Mouse (Mus musculus) limb, embryonic 10.5 days (tissue): ENCODE measurements around the gene Fads3. TPM values are rescaled to one million over a fixed set of nuclear protein-coding genes. Genes with fewer than 3 reads are reported as not detected.

Experiments used
- DNase-seq: peaks from one replicate; pipeline ENCODE4 v3.0.0-alpha.2; 2017; ENCODE audit warnings: low spot score
- H3K27ac ChIP-seq: fragments of 300-500 bp; sonication (generic); 2 replicates; pipeline ENCODE4 v1.5.1; 2016; ENCODE audit warnings: mild to moderate bottlenecking
- H3K27me3 ChIP-seq: fragments of 300-500 bp; sonication (generic); 2 replicates; pipeline ENCODE4 v1.6.1; 2016; ENCODE audit warnings: low read depth, mild to moderate bottlenecking; ENCODE audit not compliant: poor library complexity, severe bottlenecking
- H3K36me3 ChIP-seq: fragments of 300-500 bp; sonication (generic); 2 replicates; pipeline ENCODE4 v1.6.1; 2016; ENCODE audit warnings: mild to moderate bottlenecking, moderate library complexity
- H3K4me1 ChIP-seq: fragments of 300-500 bp; sonication (generic); 2 replicates; pipeline ENCODE4 v1.6.1; 2016
- H3K4me3 ChIP-seq: fragments of 300-500 bp; sonication (generic); 2 replicates; pipeline ENCODE4 v1.5.1; 2016; ENCODE audit warnings: mild to moderate bottlenecking, moderate library complexity
- H3K9me3 ChIP-seq: fragments of 300-500 bp; sonication (generic); replicated peaks from 2 replicates; pipeline ENCODE4 v1.6.1; 2016; ENCODE audit warnings: mild to moderate bottlenecking
- WGBS: fragments of 180-500 bp; shearing (Covaris S2); methylation state at CpG from one replicate; pipeline ENCODE4 v1.1.7; 2016; 5-methylcytosine and 5-hydroxymethylcytosine counted together
- polyA plus RNA-seq: library from polyadenylated mRNA; unstranded; fragments of >200 nt; fragmentation: Nextera tagmentation; extraction: Ambion mirVana; gene quantifications from 2 replicates; pipeline ENCODE4 v1.2.1, GENCODE M21; 2016

Fads3 gene
- polyA plus RNA-seq, 1 experiment from 2014 or later = 2.4 TPM

GRCm38 (mm10) chr19:10070186-10070980 is 29.0 kb downstream of the Fads3 start:
- DNase-seq = no peak
- H3K4me3 ChIP-seq = no peak overlapping the region
- H3K4me1 ChIP-seq = no peaks in the 10 kb centered on the region
- H3K9me3 ChIP-seq = 0 out of 2 replicates have a peak, but pooled peaks cover 2% of the 10 kb centered on the region
- WGBS = 95% methylated on average over 8 of the region's 8 CpGs
- no peaks in the 10 kb centered on the region for H3K27me3 ChIP-seq
- H3K27ac ChIP-seq = no peak overlapping the region
- peaks cover 100% of the 10 kb centered on the region for H3K36me3 ChIP-seq

- Histone ChIP-seq H3K36me3 (peaks cover 100% of the 10 kb centered on the region), H3K4me1 (no peaks in the 10 kb centered on the region), H3K27me3 (no peaks in the 10 kb centered on the region), H3K27ac (no peak overlapping the region), H3K9me3 (0 out of 2 replicates have a peak, but pooled peaks cover 2% of the 10 kb centered on the region), H3K4me3 (no peak overlapping the region)
- DNase-seq = no peak
- 95% methylated on average over 5 of the region's 5 CpGs for WGBS
Measured at GRCm38 (mm10) chr19:10071166-10071565, 29.8 kb downstream of the Fads3 start.

DNA sequence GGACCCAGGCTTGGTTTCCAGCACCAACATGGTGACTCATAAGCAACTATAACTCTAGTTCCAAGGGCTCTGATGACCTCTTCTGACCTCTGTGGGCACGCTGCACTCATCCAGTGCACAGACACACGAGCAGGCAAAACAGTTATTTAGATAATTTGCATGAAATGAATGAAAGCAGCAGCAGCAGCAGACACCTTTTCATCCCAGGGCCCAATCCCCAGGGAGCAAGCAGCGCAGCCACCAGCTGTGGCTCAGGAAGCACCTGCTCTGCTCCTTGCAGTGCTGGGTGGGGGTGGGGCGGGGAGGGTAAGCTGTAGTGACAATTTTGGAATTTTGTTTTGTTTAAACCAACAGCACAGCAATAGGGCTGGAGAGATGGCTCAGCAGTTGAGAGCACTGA is 30.5 kb downstream of the Fads3 start:
- H3K36me3 ChIP-seq = peaks cover 100% of the 10 kb centered on the region
- WGBS = 92% methylated on average over 4 of the region's 4 CpGs
- DNase-seq = no peak

DNA sequence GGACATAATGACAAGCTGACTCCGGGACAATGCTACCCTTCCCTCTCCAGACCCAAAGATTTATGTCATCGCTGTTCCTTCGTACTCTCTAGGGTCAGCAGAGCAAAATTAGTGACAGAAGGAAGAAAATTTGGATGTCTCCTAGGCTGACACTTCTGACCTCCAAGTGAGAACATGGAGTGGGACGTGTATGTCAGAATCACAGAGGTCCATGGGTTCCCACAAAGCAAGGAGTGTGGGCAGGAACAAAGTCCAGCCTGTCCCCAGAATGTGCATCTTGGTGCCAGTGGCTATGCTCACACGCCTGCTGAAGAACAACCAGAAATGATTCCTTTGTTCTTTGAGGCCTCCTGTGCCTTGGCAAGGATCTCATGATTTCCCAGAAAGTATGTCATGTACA is 31.8 kb downstream of the Fads3 start:
- Histone ChIP-seq H3K4me3 (no peak overlapping the region), H3K27me3 (no peaks in the 10 kb centered on the region), H3K36me3 (peaks cover 100% of the 10 kb centered on the region), H3K9me3 (0 out of 2 replicates have a peak, but pooled peaks cover 2% of the 10 kb centered on the region), H3K4me1 (no peaks in the 10 kb centered on the region), H3K27ac (no peak overlapping the region)
- DNase-seq = no peak
- WGBS = 93% methylated on average over 5 of the region's 5 CpGs

More for the DNA sequence above, 30.5 kb downstream of the Fads3 start:
- Histone ChIP-seq H3K4me3 (no peak overlapping the region), H3K9me3 (0 out of 2 replicates have a peak, but pooled peaks cover 2% of the 10 kb centered on the region), H3K4me1 (no peaks in the 10 kb centered on the region), H3K27ac (no peak overlapping the region), H3K27me3 (no peaks in the 10 kb centered on the region)

GRCm38 (mm10) chr19:10078392-10078791 is 37.0 kb downstream of the Fads3 start:
- WGBS = 80% methylated on average over 6 of the region's 6 CpGs
- 0 out of 2 replicates have a peak, but pooled peaks cover 2% of the 10 kb centered on the region for H3K9me3 ChIP-seq
- no peak overlapping the region for H3K4me3 ChIP-seq
- peaks cover 9% of the 10 kb centered on the region; the same call in 1 of the 2 replicates for H3K4me1 ChIP-seq
- H3K27ac ChIP-seq = no peak overlapping the region
- no peaks in the 10 kb centered on the region for H3K27me3 ChIP-seq
- no peak for DNase-seq
- peaks cover 100% of the 10 kb centered on the region for H3K36me3 ChIP-seq

- WGBS = 96% methylated on average over 7 of the region's 7 CpGs
- DNase-seq = no peak
- no peaks in the 10 kb centered on the region for H3K27me3 ChIP-seq
- H3K4me1 ChIP-seq = peaks cover 9% of the 10 kb centered on the region; the same call in 1 of the 2 replicates
- peaks cover 100% of the 10 kb centered on the region for H3K36me3 ChIP-seq
- H3K4me3 ChIP-seq = no peak overlapping the region
- H3K27ac ChIP-seq = no peak overlapping the region
- no peaks in the 10 kb centered on the region for H3K9me3 ChIP-seq
Measured at GRCm38 (mm10) chr19:10080384-10080783, 39.0 kb downstream of the Fads3 start.

GRCm38 (mm10) chr19:10082105-10082504 is 40.7 kb downstream of the Fads3 start:
- 87% methylated on average over 3 of the region's 3 CpGs for WGBS
- no peak overlapping the region for H3K4me3 ChIP-seq
- no peaks in the 10 kb centered on the region for H3K27me3 ChIP-seq
- H3K9me3 ChIP-seq = no peaks in the 10 kb centered on the region
- peaks cover 100% of the 10 kb centered on the region for H3K36me3 ChIP-seq
- no peak for DNase-seq
- H3K4me1 ChIP-seq = peaks cover 9% of the 10 kb centered on the region; the same call in 1 of the 2 replicates
- H3K27ac ChIP-seq = no peak overlapping the region

GRCm38 (mm10) chr19:10085454-10085853 is 44.1 kb downstream of the Fads3 start:
- no peak for DNase-seq
- WGBS = 86% methylated on average over 9 of the region's 9 CpGs

DNA sequence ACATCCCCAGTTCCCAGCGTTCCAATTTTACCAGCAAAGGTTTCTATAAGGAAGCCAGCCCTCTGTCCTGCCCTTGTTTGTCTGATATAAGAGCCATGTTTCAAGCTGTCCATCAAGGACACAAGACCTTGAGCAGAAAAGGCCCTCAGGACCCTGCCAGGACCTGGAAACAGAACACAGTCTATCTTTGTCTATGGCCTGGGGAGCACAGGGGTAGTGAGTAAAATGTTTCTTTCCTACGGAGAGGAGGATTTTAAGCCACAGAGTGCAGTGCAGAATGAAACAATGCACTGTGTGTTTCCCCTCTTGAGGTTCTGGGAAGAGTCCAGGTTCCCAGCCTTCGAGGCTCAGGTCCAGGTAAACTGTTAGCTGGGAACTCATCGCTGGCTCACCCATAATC is 45.6 kb downstream of the Fads3 start:
- 92% methylated on average over 4 of the region's 4 CpGs for WGBS
- Histone ChIP-seq H3K9me3 (no peaks in the 10 kb centered on the region), H3K4me3 (no peak overlapping the region), H3K4me1 (no peaks in the 10 kb centered on the region), H3K27me3 (no peaks in the 10 kb centered on the region), H3K27ac (no peak overlapping the region), H3K36me3 (peaks cover 100% of the 10 kb centered on the region)
- no peak for DNase-seq

More at GRCm38 (mm10) chr19:10085454-10085853, 44.1 kb downstream of the Fads3 start:
- no peaks in the 10 kb centered on the region for H3K9me3 ChIP-seq
- no peak overlapping the region for H3K4me3 ChIP-seq
- H3K27ac ChIP-seq = no peak overlapping the region
- H3K36me3 ChIP-seq = peaks cover 100% of the 10 kb centered on the region
- no peaks in the 10 kb centered on the region for H3K27me3 ChIP-seq
- no peaks in the 10 kb centered on the region for H3K4me1 ChIP-seq

- WGBS = 93% methylated on average over 4 of the region's 4 CpGs
Measured at GRCm38 (mm10) chr19:10093829-10094228, 52.5 kb downstream of the Fads3 start.

GRCm38 (mm10) chr19:10094695-10095094 is 53.3 kb downstream of the Fads3 start:
- peaks cover 100% of the 10 kb centered on the region for H3K36me3 ChIP-seq
- WGBS = 85% methylated on average over 4 of the region's 4 CpGs

More at GRCm38 (mm10) chr19:10093829-10094228, 52.5 kb downstream of the Fads3 start:
- H3K4me1 ChIP-seq = peaks cover 12% of the 10 kb centered on the region
- no peak for DNase-seq
- no peaks in the 10 kb centered on the region for H3K9me3 ChIP-seq
- peaks cover 100% of the 10 kb centered on the region for H3K36me3 ChIP-seq
- H3K27ac ChIP-seq = no peak overlapping the region
- no peak overlapping the region for H3K4me3 ChIP-seq
- no peaks in the 10 kb centered on the region for H3K27me3 ChIP-seq

DNA sequence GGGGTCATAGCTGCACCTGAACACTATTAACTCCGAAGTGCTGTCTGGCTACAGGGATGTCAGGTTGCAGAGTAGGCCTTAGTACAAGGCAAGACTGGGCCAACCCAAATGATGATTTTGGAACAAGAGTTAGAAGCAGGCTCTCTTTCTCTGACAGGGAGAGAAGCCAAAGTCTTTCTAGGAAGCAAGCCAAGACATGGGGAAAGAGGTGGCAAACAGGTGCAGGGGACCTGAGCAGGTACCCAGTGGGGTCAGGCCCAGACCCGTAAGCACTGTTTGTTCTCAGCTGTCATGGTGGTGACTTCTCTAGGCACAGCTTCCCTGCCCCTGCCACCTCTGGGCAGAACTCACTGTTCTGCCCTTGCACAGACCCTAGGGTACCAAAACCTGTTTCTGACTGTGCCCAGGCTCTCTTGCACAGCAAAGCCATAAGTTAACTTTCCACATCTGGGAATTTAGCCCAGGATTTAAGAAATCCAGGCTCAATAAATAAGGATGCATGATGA is 55.1 kb downstream of the Fads3 start:
- no peak overlapping the region for H3K27ac ChIP-seq
- peaks cover 27% of the 10 kb centered on the region for H3K4me1 ChIP-seq
- no peak for DNase-seq
- no peak overlapping the region for H3K4me3 ChIP-seq
- 92% methylated on average over 2 of the region's 2 CpGs for WGBS
- no peaks in the 10 kb centered on the region for H3K9me3 ChIP-seq
- H3K36me3 ChIP-seq = peaks cover 84% of the 10 kb centered on the region
- H3K27me3 ChIP-seq = no peaks in the 10 kb centered on the region

More at GRCm38 (mm10) chr19:10094695-10095094, 53.3 kb downstream of the Fads3 start:
- Histone ChIP-seq H3K4me1 (peaks cover 21% of the 10 kb centered on the region), H3K27me3 (no peaks in the 10 kb centered on the region), H3K4me3 (no peak overlapping the region), H3K27ac (no peak overlapping the region), H3K9me3 (no peaks in the 10 kb centered on the region)
- no peak for DNase-seq

DNA sequence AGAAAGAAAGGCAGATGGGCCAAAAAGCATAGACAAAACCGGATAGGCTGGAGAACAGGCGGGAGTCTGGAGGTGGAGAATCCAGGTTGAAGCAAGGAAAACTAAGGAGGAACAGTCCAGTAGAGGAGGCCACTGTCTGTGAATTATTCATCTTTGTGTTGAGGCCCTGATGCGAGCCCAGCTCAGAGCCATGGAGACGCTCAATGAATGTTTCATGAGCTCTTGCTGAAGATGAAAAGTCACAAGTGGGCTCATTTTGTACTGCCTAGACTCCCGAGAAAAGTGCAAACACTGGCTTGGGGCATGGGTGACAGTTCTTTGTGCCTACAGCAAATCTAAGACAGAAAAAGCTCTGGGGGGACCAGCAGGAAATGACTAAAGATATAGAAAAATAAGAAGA is 56.5 kb downstream of the Fads3 start:
- no peak overlapping the region for H3K27ac ChIP-seq
- no peaks in the 10 kb centered on the region for H3K9me3 ChIP-seq
- H3K36me3 ChIP-seq = peaks cover 70% of the 10 kb centered on the region
- peaks cover 41% of the 10 kb centered on the region for H3K4me1 ChIP-seq
- no peak overlapping the region for H3K4me3 ChIP-seq
- DNase-seq = no peak
- 92% methylated on average over 5 of the region's 5 CpGs for WGBS
- H3K27me3 ChIP-seq = no peaks in the 10 kb centered on the region
